Mouse (Mus musculus) testis, postnatal 10 days (tissue): ENCODE results near the gene Slc22a12.

Experiments
- DNase-seq: peaks from one replicate; pipeline ENCODE4 v3.0.0; 2021; ENCODE audit warnings: low spot score

The Slc22a12 gene

DNA sequence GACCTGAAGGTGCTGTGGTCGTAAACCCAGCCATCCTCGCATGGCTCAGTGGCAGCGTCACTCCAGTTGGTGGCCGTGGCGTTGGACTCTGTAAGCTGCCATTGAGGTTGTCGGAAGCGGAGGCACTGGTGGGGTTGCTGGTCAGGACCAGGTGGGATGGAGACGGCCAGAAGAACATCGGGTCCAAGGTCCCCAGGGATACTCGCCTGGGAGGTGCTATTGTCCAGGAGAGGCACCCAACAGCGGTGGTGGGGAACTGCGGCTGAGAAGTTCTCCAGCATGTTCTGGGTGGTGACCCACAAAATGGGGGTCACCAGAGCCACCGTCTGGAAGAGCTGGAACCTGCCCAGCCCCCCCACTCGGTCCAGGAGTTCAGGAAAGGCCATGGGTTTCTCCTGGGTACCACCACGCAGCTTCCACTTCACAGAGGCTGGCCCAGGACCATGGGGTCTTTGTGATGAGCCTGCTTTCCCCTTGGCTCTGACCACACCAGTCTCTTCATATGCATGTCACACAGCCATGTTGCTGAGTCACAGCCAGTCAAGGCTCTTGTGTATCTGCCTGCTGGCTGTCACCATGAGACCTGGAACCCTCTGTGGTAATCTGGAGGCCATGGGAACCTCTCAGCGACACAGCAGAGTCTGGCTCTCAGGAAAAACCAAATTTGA is at the start of gene Slc22a12:
Gene Slc22a12, minus strand, starts transcription at position 666 of the 668 bp plus-strand sequence.
- no peak for DNase-seq

DNA sequence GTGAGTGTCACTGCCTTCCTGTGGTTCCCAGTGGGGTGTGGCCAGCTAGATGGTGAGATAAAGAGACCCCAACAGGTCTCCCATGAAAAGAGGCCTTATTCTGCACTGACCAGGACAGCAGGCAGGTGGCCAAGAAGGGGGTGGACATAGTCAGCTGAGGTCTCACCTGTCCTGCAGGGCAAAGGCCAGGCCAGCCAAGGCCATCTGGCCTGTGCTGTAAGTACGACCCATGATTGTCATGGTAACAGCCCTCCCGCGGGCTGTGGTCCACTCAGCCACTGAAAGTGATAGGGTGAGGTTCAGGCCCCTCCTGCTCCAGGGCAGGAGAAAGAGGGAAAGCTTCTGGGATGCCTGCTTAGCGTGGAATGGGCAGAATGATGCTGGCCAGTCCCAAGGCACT is 29.2 kb upstream of the Slc22a12 start:
- DNase-seq, result no peak

DNA sequence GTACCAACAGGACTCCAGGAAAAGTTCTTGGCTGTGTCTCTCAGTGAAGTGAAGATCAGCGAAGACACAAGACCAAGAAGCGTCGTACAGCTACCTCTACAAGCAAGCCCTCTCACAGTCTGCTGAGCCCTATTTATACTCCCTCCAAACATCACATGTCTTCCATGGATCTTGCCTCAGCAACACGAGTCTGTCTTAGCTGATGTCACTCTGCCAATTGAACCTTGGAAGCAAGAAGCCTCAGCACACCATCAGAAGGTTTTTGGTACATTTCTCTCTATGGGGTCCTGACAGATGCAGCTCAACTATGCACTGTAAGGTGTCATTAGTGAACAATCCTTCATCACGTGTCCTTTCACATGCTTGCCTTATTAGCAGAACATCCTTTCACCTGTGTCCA is 28.6 kb upstream of the Slc22a12 start:
- no peak for DNase-seq

DNA sequence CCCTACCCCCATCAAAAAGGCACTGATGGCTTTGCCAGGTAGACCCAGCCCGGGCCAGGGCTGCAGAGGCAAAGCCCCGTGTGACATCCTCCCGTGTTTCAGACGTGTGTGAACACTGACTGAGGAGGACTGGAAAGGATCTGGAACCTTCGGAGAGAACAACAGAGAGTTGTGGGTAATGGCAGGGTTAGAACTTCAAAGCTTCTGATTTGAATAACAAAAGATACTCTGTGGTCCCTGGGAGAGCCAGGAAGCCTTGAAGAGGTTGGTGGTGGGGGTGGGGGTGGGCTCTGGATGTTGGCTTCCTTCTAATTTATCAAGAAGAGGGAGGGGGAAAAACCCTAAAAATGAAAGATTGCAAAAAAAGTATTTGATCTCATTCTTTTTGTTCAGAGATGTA is 26.7 kb upstream of the Slc22a12 start:
- DNase-seq, result no peak

DNA sequence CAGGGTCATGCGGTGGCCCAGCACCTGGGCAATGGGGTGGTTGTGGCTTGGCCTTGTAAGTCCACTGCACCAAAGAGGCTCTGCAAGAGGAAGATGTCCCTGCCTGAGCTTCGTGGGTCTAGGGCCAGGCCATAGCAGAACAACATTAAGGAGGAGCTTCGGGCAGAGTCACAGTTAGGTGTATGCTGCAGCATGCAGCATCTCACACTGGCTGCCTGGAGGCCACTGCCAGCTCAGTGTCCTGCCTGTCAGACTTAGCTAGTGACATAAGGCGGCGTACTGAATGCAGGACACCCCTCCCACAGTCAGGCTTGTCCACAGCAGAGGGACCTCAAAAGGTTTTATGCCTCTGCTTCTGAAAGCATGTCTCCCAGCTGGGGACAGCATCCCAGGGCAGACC is 26.2 kb upstream of the Slc22a12 start:
- DNase-seq, result no peak

DNA sequence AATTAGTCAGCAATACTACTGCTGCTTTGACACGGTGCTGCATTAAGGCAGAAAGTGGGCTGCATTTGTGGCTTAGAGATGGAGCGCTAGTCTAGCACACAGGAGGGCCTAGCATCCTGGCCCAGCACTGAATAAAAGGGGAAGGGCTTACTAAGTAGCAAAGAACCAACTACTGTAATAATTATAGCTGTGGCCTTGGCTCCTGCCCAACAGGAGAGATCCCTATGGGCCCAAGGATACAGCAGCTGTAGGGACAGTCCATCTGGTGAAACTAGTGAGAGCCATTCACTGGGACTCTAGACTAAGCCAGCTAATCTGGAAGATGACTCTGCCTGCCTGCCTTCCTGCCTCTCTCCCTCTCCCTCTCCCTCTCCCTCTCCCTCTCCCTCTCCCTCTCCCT is 23.6 kb upstream of the Slc22a12 start:
- DNase-seq, result no peak

DNA sequence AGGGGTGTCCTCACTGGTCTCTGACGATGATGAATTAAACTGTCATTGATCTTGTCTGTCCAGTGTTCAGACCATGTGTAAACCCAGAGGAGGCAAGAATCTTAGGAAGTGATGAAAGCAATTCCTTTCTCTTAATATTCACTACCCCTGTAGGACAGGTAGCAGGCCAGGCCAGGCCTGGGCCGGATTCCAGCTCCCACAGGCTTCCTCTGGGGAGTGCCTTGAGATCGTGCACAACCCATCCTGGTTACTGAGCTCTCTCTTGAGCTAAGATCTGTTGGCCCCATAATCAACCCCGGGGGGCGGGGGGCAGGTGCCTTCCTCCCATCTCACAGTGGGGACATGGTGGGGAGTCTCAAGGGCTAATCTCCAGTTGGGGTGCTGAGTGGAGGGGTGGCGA is 22.3 kb upstream of the Slc22a12 start:
- DNase-seq, result no peak

DNA sequence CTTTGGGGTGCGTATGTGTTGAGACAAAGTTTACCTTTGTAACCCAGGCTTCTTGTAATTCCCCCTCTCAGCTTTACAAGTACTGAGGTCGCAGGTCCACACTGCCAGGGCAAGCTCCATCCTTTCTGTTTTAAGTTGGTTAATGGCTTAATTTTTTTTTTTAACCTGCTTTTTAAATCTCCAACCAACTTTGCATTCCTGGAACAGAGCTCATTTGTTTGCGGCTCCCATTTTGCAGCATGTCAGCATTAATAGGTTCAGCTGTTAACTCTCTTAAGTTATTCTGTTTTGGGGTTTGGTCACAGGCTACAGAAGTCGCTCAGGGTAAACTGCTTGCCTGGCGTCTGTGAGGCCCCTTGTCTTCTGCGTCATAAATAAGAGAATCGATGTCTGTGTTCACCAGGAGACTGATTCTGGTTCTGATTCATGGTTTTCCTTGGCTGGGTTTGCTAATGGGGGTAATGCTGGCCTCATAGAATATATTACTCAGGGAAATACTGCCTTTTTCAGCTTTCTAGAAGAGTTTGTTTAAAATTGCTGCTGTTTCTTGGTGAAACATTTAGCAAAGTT is 17.5 kb upstream of the Slc22a12 start:
- DNase-seq, result no peak

DNA sequence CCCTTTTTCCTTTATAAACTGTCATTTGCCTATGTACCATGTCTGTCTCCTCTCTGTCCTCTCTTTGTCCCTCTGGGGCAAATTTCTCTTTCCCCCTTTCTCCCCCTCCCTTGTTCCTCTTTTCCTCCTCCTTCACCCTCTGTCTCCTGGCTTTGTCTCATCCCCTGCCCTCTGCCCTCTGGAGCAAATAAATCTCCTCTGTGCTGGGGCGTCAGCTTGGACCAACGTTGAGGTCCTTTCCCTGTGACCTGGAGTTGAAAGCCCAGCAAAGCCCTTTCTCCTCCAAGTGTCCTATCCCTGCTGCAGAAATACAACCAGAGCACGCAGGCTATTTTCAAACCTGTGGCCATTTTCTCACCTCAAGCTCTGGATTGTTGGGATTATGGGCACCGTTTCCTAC is 16.7 kb upstream of the Slc22a12 start:
- DNase-seq, result no peak

DNA sequence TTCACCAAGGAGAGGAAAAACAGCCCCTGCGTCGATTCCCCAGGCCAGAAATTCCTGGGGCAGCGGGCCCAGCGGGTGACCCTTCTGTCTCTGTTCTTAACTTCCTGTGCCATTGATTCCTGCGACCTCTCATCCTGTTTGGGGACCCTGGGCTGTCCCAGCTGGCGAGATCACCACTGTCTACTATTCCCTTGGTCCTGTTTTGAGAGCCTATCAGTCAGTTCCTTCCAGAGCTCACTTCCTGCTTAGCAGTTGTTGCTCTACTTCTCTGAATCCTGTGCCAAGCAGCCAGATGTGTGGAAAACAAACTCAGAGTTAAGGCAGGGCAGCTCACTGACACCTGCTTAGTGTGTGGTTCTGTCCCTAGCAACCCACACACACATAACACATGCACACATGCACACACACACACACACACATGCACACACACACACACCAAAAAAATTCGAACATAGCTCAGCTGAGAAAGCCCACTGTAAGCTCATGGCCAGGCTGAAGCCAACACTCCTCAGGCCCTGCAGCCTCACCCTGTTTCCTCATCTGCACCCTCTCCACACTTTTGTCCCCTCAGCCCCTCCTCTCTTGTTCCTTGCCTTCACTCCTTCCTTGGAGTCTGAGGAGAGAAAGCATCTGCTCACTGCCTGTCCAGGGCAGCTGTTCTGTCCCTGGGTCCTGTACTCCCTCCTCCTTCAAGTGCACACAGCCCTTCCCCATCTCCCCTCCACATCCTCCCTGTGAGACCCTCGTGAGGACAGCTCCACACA is 11.2 kb upstream of the Slc22a12 start:
- no peak for DNase-seq

DNA sequence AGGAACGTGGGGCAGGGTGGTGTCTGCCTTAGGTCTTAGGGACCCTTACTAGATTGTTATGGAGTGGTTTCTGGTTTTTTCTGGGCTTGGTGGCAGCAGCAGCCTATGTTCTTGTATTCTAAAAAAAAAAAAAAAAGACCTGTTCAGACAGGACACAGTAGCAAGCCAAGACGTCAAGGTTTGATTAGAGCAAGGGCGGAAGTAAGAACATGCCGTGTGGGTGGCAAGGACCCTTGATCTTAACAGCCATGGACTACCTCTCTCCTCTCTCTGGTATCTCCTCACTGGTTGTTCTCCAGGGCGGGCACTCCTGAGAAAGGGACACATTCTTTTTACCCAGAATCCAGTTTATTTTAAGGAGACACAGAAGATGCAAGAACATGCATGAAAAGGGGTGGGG is 10.3 kb upstream of the Slc22a12 start:
- no peak for DNase-seq

DNA sequence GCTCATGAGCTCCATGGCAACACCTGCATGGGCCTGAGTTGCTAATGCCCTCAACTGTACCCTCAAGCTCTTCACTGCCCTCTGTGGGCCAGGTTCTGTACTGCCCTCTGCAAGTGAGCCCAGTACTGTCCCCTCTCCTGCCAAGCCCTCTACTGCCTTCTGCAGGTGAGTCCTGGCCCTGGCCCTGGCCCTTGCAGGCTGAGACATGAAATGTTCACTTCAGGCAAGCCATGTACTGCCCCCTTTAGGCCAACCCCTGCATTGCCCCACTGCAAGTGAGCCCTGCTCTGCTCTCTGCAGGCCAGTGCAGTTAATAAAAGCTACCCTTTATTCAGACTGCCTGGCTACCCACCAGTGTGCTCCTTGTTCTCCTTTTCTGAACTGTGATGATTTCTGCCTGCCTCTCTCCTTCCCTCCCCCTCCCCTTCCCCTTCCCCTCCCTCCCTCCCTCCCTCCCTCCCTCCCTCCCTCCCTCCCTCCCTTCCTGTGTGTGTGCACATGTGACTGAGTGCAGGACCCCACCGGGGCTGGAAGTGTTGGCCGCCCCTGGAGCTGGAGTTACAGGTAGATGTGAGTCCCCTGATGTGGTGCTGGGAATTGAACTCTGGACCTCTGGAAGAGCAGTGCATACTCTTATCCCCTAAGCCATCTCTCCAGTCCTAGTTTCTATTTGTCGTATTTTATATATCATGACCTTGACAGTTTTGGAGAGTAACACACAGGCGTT is 9.6 kb upstream of the Slc22a12 start:
- DNase-seq, result peak; percentile 62

DNA sequence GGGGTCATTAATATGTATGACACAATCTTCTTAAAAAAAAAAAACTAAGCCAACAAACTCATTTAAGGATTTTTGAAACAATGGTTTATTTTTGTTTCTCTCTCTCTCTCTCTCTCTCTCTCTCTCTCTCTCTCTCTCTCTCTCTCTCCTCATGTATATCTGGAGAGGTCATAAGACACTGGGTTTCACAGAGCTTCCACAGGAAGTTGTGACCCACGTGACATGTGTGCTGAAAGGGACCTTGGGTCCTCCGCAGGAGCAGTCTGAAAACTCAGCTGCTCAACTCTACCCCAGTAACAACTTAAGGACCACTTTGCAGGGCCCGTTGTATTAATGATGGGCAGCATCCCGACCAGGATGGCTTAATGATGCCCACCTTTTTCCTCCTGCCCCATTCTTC is 8.4 kb upstream of the Slc22a12 start:
- DNase-seq, result no peak

DNA sequence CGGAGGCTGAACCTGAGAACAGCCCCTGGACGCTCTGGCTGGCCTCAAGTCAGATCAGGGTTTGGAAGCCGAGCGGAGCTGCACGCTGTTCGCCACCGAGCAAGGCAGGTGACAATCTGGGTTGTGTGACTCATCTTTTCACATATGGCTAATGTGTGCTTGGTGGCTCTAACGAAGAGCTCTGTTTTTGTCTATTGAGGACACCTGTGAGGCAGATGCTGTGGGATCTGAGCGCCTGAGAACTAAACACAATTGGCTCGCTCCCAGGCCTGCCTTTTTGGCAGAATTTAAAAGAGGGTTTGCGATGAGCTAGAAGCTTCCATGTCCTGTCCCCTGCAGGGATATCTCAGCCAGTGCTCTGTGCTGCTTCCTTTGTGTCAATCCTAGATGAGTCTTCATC is 6.7 kb upstream of the Slc22a12 start:
- DNase-seq, result no peak

DNA sequence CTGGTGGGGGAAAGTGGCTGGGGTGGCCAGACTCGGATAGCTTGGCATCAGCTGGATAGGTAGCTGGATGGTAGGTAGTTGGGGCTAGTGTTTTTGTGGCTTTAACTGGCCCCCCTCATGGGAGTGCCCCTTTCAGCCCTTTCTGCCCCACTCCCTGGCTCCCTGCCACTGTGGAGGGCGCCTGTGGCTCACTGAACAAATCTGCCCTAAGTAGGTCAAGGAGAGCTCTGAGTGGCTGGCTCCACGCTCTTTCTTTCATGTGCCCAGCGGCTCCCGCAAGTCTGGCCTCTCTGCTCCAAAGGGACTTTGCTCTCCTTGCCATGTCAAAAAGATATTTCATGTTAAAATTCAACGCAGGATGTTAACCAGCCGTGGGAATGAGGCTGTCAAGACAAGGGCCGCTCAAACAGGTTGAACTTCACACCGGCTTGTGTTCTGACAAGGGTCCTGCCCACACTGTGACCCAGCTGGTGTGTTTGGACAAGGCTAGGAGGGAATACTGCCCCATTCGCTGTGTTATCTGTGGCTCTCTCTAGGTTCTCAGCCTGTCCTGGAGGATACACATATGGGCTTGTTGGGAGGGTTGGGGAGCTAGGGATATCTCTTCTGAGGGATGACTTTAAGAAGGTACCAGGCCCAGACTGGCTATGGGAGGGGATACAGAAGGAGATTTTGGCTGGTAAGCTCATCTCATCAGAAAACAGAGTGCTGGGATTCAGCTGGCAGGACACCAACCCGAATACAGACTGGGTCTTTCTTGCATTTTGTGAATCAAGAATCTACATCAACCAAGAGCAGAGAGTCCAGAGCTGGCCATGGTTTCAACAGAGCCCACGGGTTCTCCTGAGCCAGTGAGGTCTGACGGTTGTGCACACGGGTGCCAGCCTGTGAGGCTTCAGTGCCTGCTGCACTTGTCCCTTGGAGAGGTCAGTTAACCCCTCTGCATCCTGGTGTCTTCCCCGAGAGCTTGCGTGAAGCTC is 5.9 kb upstream of the Slc22a12 start:
- DNase-seq, result no peak

DNA sequence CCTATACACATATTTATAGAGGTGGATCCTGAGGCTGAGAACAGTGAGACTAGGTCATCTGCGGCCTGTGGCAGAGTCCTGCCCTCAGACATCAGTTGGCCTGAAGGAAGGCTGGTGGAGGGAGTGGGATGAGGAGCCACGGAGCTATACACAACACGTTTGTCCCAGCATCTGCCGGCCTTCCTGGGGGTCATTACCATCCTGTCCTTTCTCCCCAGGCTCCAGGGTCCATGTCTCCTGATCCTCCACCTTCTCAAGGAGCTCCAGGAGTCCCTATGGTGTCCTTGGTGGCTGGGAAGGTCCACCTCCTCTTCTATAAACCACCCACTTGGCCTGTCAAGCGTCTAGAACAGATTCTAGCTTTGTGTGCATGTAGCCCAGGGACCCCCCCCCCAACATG is 5.0 kb upstream of the Slc22a12 start:
- DNase-seq, result no peak

DNA sequence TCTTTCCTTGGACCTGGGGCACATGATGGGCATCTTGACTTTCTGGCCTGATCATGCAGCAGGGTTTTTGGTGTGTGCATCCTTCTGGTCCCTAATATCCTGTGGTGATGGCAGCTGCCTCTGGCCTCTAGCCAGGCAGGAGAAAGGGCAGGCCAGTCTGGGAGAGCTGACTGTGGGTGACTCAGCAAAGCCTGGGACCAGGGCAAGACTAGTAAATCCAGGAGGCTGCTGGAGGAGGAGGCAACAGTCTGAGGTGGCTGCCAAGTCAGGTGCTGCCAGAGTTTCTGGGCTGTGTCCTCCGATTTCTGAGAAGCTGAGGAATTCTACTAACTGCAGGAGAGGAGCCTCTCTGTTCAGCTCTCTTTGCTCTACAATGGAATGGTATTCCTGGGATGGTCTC is 3.3 kb upstream of the Slc22a12 start:
- DNase-seq, result no peak

DNA sequence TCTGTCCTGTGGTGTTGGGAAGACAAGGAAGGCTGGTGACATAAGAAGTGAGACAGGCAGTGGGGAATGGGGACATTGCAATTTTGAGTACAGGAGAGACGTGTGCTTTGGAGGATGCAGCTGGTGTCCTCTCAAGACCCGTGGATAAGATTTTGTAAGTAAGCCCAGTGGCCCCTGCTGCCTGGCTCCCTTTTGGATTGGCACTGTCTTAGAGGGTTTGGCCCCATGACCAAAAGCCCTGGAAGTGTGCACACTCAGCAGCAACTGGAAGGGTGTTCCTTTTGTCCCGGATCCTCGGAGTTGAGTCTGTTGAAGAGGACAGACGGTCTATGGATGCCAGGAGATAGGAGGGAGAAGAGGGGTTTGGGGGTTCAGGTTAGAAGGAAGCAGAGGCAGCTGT is 2.6 kb upstream of the Slc22a12 start:
- DNase-seq, result no peak

DNA sequence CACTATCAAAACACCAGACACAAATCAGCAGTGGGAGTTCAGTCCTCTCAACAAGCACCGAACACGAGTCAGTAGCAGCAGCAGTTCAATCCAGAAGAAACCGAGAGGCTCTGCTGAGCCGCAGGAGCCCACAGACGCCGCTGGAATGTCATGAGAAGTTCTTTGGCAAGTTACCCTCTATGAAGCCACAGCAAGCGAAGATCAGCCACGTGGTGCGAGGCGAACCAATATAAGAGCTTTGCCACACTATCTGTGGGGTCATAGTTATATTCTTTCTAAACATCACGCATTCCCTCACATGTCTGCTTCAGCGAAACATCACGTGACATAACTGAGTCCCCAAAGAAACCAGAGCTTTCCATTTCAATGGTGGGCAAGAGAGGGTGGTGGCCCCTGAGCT is 1.9 kb upstream of the Slc22a12 start:
- no peak for DNase-seq

DNA sequence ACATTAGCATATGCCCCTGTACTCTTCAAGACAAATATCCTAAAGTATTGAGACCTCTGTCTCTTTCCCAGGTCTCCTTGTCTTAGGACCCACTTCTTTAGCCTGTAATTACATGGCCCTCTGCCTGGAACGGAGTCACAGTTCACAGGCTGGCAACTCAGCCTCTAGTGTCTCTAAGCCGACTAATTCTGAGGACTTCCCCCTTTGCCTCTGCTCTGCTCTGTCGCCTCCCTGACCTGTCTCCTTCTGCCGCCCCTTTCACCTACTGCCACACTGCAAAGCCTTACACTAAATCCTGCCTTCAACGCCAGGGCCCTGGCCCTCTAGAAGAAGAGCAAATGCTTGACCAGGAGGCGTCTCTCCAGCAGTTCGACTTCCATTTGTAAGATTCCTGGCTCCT is 686 bp upstream of the Slc22a12 start:
- DNase-seq, result no peak

DNA sequence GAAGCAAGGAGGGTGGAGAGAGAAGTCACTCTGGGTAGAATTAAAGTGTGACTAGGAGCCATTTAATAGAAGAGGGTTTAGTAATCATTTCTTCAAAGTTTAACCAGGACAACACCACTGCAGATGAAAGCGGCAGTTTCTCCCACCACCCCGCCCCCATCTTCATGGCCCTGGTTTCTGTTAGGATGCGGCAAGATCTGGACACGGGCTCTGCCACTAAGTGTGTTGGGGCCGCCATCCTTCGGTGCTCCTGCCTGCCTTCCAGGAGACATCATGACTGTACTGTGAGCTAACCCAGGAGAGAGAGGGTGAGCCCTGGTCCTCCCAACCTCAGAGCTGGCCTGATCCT is 177 bp upstream of the Slc22a12 start:
- no peak for DNase-seq

DNA sequence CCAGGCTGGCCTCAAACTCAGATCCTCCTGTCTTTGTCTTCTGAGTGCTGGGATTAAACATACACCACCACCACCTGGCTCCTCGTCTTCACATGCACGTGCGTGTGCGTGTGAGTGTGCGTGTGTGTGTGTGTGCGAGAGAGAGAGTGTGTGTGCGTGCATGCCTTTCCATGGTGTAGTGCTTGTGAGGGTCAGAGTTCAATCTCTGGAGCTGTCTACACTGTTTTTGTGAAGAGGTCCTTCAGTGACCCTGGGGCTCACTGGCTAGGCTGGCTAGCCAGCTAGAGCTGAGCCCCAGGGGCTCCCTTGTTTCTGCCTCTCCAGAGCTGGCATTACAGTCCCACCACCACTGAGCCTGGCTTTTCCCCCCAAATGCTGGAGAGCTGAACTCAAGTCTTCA is 1.3 kb downstream of the Slc22a12 start:
- no peak for DNase-seq
